Mouse (Mus musculus): ENCODE measurements around the gene Rtl9. TPM values are rescaled to one million over a fixed set of nuclear protein-coding genes. Genes with fewer than 3 reads are reported as not detected.

Gene Rtl9
- total and polyA plus RNA-seq, 3 experiments: 0.10 to 0.23 TPM; not detected in 1

DNA sequence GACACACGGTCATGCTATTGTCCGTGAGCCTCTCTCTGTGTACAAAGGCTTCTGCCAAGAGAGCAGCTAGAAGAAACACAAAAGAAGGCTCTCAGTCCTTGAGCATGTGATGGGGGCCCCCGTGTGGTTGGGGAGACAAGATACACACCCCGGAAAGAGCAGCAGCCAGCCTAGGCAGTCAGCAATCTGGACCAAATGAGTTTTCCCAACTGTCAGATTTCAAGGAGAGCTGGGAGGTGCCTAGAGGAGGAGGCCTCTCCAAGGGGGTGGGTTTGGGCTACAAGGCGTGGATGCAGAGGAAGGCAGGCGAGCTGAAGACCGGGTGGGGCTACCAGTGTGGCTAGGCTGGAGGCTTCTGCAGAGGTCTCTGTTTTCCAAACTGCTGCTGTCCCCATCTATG lies 35.6 kb upstream of the Rtl9 start:
- Histone ChIP-seq H3K27me3 (ENCODE audit: control insufficient read depth, insufficient read depth, low read length) (no peaks in the 10 kb centered on the region), H3K4me3 (no peak overlapping the region), H3K9ac (ENCODE audit: low read depth, low read length) (no peak overlapping the region), H3K4me1 (ENCODE audit: control insufficient read depth, insufficient read depth, low read length) (peaks cover 1% of the 10 kb centered on the region; the same call in 1 of the 2 replicates), H3K79me2 (replicated peaks; ENCODE audit: control insufficient read depth, insufficient read depth, low read length) (no peaks in the 10 kb centered on the region), H3K36me3 (ENCODE audit: control insufficient read depth, insufficient read depth, low read length) (no peaks in the 10 kb centered on the region), H3K27ac (no peak overlapping the region)
- peak in 1 of 2 experiments; percentile 32 for DNase-seq
- WGBS: 52% methylated on average over 7 of the region's 7 CpGs
- intact Hi-C loops (cut with DNase I): no loop called here
- TF ChIP-seq POLR2A (IDR thresholded peaks at IDR 0.05; ENCODE audit: insufficient read depth, low read depth, low read length) (no peak), CTCF (IDR thresholded peaks at IDR 0.05) (no peak), EP300 (IDR thresholded peaks at IDR 0.05; ENCODE audit: insufficient read depth, low read depth, low read length) (no peak)

DNA sequence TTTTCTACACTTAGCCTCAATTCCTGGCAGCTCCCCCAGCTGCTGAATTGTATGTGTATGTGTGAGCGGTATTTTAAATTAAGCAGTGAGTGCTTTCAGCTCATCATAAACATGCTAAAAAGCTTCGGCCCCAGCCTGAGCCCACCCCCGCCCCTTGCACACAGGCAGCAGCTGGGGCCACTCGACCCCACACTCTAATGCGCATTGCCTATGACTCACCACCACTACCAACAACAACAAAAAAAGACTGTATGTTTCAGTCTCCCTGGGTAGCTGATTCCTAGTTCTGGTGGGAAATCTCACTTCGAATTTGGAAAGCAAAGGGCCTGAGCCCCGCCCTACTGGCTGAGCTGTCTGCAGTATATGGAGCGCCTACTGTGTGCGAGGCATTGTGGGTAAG lies 35.1 kb upstream of the Rtl9 start:
- WGBS: 73% methylated on average over 9 of the region's 9 CpGs
- Histone ChIP-seq H3K36me3 (ENCODE audit: control insufficient read depth, insufficient read depth, low read length) (no peaks in the 10 kb centered on the region), H3K79me2 (replicated peaks; ENCODE audit: control insufficient read depth, insufficient read depth, low read length) (no peaks in the 10 kb centered on the region), H3K4me3 (no peak overlapping the region), H3K27me3 (ENCODE audit: control insufficient read depth, insufficient read depth, low read length) (no peaks in the 10 kb centered on the region), H3K27ac (no peak overlapping the region), H3K9ac (ENCODE audit: low read depth, low read length) (no peak overlapping the region), H3K4me1 (ENCODE audit: control insufficient read depth, insufficient read depth, low read length) (no peaks in the 10 kb centered on the region; the same call in 1 of the 2 replicates)
- no peak for DNase-seq
- intact Hi-C loops (cut with DNase I): no loop called here
- TF ChIP-seq CTCF (IDR thresholded peaks at IDR 0.05) (no peak), EP300 (IDR thresholded peaks at IDR 0.05; ENCODE audit: insufficient read depth, low read depth, low read length) (no peak), POLR2A (IDR thresholded peaks at IDR 0.05; ENCODE audit: insufficient read depth, low read depth, low read length) (no peak)

DNA sequence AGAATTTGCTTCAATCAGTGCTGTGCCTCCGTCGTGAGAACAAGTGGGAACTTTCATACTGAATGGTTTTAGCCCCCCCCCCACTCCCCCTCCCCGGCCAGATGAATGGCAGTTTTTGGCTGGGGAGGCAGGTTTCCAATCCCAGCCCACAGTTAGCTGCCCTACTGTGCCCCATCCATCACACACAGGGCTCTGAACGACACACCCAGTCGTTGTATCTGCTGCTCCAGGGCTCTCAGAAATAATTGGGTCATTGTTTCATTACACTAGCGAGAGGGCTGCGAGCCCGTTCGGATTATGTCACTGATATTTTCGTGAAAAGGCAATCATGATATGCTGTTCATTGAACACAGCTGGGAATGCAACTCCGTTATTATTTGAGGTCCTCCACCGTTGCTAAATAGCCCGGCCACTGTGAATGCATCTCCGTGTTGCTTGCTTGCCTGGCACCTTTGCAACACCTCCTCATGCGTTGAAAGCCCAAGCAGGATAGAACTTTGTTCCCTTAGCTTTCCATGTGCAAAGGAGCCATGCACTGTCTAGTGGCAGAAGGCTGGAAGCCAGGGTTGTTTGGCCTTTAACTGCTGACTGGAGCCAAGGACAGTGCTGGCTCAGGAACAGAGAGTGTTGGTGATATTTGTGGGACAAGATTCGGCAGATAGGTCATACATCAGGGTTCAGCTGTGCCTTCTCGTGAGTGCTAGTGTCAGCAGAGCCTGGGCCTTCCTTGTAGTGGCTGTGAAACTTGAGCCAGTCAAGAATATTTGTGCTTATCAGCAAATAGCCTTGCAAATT lies 32.9 kb upstream of the Rtl9 start:
- Histone ChIP-seq H3K79me2 (replicated peaks; ENCODE audit: control insufficient read depth, insufficient read depth, low read length) (no peaks in the 10 kb centered on the region), H3K36me3 (ENCODE audit: control insufficient read depth, insufficient read depth, low read length) (no peaks in the 10 kb centered on the region), H3K4me3 (no peak overlapping the region), H3K27ac (no peak overlapping the region), H3K27me3 (ENCODE audit: control insufficient read depth, insufficient read depth, low read length) (no peaks in the 10 kb centered on the region), H3K4me1 (ENCODE audit: control insufficient read depth, insufficient read depth, low read length) (no peaks in the 10 kb centered on the region; the same call in 1 of the 2 replicates), H3K9ac (ENCODE audit: low read depth, low read length) (no peak overlapping the region)
- TF ChIP-seq EP300 (IDR thresholded peaks at IDR 0.05; ENCODE audit: insufficient read depth, low read depth, low read length) (no peak), POLR2A (IDR thresholded peaks at IDR 0.05; ENCODE audit: insufficient read depth, low read depth, low read length) (no peak), CTCF (IDR thresholded peaks at IDR 0.05) (no peak)
- 52% methylated on average over 17 of the region's 17 CpGs for WGBS
- intact Hi-C loops (cut with DNase I): no loop called here
- DNase-seq: peak in 1 of 2 experiments; percentile 27

DNA sequence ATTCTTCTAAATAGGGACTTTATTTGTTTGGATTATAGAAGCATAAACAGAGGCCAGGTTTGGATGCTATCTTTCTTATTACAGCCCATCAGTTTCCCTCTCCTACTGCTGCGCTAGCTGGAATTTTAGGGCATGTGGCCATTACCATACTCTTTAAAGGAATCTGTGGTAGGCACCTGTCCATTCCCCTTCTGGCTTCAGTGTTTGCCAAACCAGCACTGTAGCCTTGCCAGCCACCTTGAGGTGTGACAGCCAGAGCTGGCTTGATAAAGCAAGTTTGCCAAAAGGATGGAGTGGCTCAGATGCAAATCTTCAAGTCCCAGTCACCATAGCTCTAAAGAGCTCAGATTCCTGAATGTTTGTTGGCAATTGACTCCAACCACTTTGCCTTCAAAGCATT lies 32.3 kb upstream of the Rtl9 start:
- Histone ChIP-seq H3K79me2 (replicated peaks; ENCODE audit: control insufficient read depth, insufficient read depth, low read length) (no peaks in the 10 kb centered on the region), H3K4me3 (no peak overlapping the region), H3K36me3 (ENCODE audit: control insufficient read depth, insufficient read depth, low read length) (no peaks in the 10 kb centered on the region), H3K27ac (no peak overlapping the region), H3K27me3 (ENCODE audit: control insufficient read depth, insufficient read depth, low read length) (no peaks in the 10 kb centered on the region), H3K4me1 (ENCODE audit: control insufficient read depth, insufficient read depth, low read length) (no peaks in the 10 kb centered on the region; the same call in 1 of the 2 replicates), H3K9ac (ENCODE audit: low read depth, low read length) (no peak overlapping the region)
- intact Hi-C loops (cut with DNase I): no loop called here
- TF ChIP-seq EP300 (IDR thresholded peaks at IDR 0.05; ENCODE audit: insufficient read depth, low read depth, low read length) (no peak), CTCF (IDR thresholded peaks at IDR 0.05) (no peak), POLR2A (IDR thresholded peaks at IDR 0.05; ENCODE audit: insufficient read depth, low read depth, low read length) (no peak)
- DNase-seq: no peak
- 55% methylated on average over 1 of the region's 1 CpGs for WGBS

DNA sequence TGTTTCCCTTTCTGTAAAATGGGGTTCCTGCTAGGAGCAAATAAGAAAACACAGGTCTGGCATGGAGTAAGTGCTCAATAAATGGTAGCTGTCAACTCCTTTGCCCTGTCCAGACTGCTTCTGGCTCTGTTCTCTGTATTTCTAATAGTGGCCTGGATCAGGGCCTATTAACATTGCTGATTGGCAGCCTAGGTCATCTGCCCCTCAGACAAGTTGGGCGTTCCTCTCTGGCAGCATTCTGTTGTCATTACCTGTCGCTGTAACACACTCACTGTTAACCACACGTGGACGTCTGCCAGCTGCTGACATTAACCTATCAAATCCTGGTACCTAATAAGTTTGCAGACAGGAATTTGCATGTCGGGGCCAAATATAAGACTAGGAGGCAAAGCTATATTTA lies 31.8 kb upstream of the Rtl9 start:
- H3K27me3 ChIP-seq (ENCODE audit: control insufficient read depth, insufficient read depth, low read length): no peaks in the 10 kb centered on the region
- TF ChIP-seq CTCF (IDR thresholded peaks at IDR 0.05): no peak
- TF ChIP-seq POLR2A (IDR thresholded peaks at IDR 0.05; ENCODE audit: insufficient read depth, low read depth, low read length): no peak
- TF ChIP-seq EP300 (IDR thresholded peaks at IDR 0.05; ENCODE audit: insufficient read depth, low read depth, low read length): no peak
- no peaks in the 10 kb centered on the region for H3K79me2 ChIP-seq (replicated peaks; ENCODE audit: control insufficient read depth, insufficient read depth, low read length)
- H3K27ac ChIP-seq: no peak overlapping the region
- no peak overlapping the region for H3K9ac ChIP-seq (ENCODE audit: low read depth, low read length)
- no peak overlapping the region for H3K4me3 ChIP-seq
- 53% methylated on average over 5 of the region's 5 CpGs for WGBS
- H3K4me1 ChIP-seq (ENCODE audit: control insufficient read depth, insufficient read depth, low read length): no peaks in the 10 kb centered on the region; the same call in 1 of the 2 replicates
- no peaks in the 10 kb centered on the region for H3K36me3 ChIP-seq (ENCODE audit: control insufficient read depth, insufficient read depth, low read length)
- peak in 1 of 2 experiments; percentile 12 for DNase-seq
- intact Hi-C loops (cut with DNase I): no loop called here
